Mouse (Mus musculus) neural tube, embryonic 14.5 days (tissue): ENCODE measurements around the gene Mthfd1l. TPM values are rescaled to one million over a fixed set of nuclear protein-coding genes. Genes with fewer than 3 reads are reported as not detected.
A peak's percentile ranks its signal among the peaks of the same experiment; 100 is the strongest.

ENCODE experiments used
- ATAC-seq: fragments of 200-750 bp; cut with Nextera tagmentation; 2 replicates; pipeline ENCODE4 v1.8.0; 2017; ENCODE audit warnings: low read depth, mild to moderate bottlenecking, moderate TSS enrichment, moderate library complexity
- H3K27ac ChIP-seq: fragments of 300-500 bp; sonication (generic); 2 replicates; pipeline ENCODE4 v1.5.1; 2014; ENCODE audit warnings: low read depth, mild to moderate bottlenecking, control low read depth, low read length, moderate library complexity, mixed read lengths
- H3K27me3 ChIP-seq: fragments of 300-500 bp; sonication (generic); 2 replicates; pipeline ENCODE4 v1.6.1; 2014; ENCODE audit warnings: low read length; ENCODE audit not compliant: control insufficient read depth, insufficient read depth
- H3K36me3 ChIP-seq: fragments of 300-500 bp; sonication (generic); 2 replicates; pipeline ENCODE4 v1.6.1; 2014; ENCODE audit warnings: low read length, mixed read lengths; ENCODE audit not compliant: control insufficient read depth, insufficient read depth
- H3K4me1 ChIP-seq: fragments of 300-500 bp; sonication (generic); 2 replicates; pipeline ENCODE4 v1.6.1; 2014; ENCODE audit warnings: low read length; ENCODE audit not compliant: control insufficient read depth, insufficient read depth
- H3K4me2 ChIP-seq: fragments of 300-500 bp; sonication (generic); 2 replicates; pipeline ENCODE4 v1.6.1; 2014; ENCODE audit warnings: mild to moderate bottlenecking, low read depth, low read length, control low read depth
- H3K4me3 ChIP-seq: fragments of 300-500 bp; sonication (generic); 2 replicates; pipeline ENCODE4 v1.5.1; 2014; ENCODE audit warnings: low read depth, low read length, control low read depth, mixed read lengths
- H3K9ac ChIP-seq: fragments of 300-500 bp; sonication (generic); replicated peaks from 2 replicates; pipeline ENCODE4 v1.6.1; 2014; ENCODE audit warnings: low read depth, mild to moderate bottlenecking, control low read depth, low read length, mixed read lengths
- H3K9me3 ChIP-seq: fragments of 300-500 bp; sonication (generic); 2 replicates; pipeline ENCODE4 v1.6.1; 2016; ENCODE audit warnings: low read length; ENCODE audit not compliant: control insufficient read depth
- WGBS: fragments of 180-500 bp; shearing (Covaris S2); extraction: QIAGEN DNeasy Blood & Tissue Kit; methylation state at CpG from one replicate; pipeline ENCODE4 v1.1.7; 2014; 5-methylcytosine and 5-hydroxymethylcytosine counted together
- polyA plus RNA-seq: library from polyadenylated mRNA; unstranded; fragments of >200 nt; fragmentation: Nextera tagmentation; extraction: Ambion mirVana; gene quantifications from 2 replicates; pipeline ENCODE4 v1.2.1, GENCODE M21; 2014

Mthfd1l gene
- polyA plus RNA-seq, 1 experiment from 2014 or later: 5.6 TPM

DNA sequence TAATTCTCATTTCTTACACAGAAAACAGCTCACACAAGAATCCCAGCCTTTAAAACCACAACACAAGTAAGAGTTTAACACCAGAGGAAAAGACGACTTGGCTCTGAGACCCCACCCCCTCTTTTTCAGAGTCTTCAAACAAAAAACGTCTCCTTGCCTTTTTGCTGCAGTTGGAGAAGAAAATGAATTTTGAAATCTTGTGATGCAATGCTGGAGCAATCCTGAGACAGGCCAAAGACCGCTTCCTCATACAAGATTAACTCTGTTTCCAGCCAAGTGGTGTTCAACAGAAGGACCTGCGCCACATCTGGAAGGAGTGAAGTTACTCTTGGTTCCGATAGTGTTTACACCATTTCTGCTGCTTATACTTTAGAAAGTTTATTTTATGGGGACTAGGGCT, 182.6 kb downstream of the Mthfd1l start:
- Histone ChIP-seq H3K4me3 (no peak overlapping the region), H3K9ac (no peak overlapping the region), H3K9me3 (no peaks in the 10 kb centered on the region), H3K36me3 (no peaks in the 10 kb centered on the region), H3K4me1 (no peaks in the 10 kb centered on the region), H3K27ac (no peak overlapping the region), H3K27me3 (no peaks in the 10 kb centered on the region), H3K4me2 (no peak overlapping the region)
- WGBS: 83% methylated on average over 5 of the region's 5 CpGs
- ATAC-seq: no peak

GRCm38 (mm10) chr10:4158533-4158932, 185.6 kb downstream of the Mthfd1l start:
- Histone ChIP-seq H3K4me2 (no peak overlapping the region), H3K9me3 (no peaks in the 10 kb centered on the region), H3K4me3 (no peak overlapping the region), H3K9ac (no peak overlapping the region), H3K27me3 (no peaks in the 10 kb centered on the region), H3K27ac (no peak overlapping the region), H3K36me3 (no peaks in the 10 kb centered on the region), H3K4me1 (no peaks in the 10 kb centered on the region)
- WGBS: 82% methylated on average over 5 of the region's 5 CpGs
- ATAC-seq: no peak

- no peak overlapping the region for H3K4me3 ChIP-seq
- 77% methylated on average over 8 of the region's 8 CpGs for WGBS
- no peak overlapping the region for H3K4me2 ChIP-seq
- no peaks in the 10 kb centered on the region for H3K9me3 ChIP-seq
- H3K4me1 ChIP-seq: no peaks in the 10 kb centered on the region
- no peak overlapping the region for H3K9ac ChIP-seq
- H3K27me3 ChIP-seq: no peaks in the 10 kb centered on the region
- no peak overlapping the region for H3K27ac ChIP-seq
- no peaks in the 10 kb centered on the region for H3K36me3 ChIP-seq
- no peak for ATAC-seq
These were observed 186.7 kb downstream of the Mthfd1l start for GRCm38 (mm10) chr10:4159541-4160090.

- Histone ChIP-seq H3K9me3 (no peaks in the 10 kb centered on the region), H3K36me3 (no peaks in the 10 kb centered on the region), H3K4me1 (no peaks in the 10 kb centered on the region), H3K4me2 (no peak overlapping the region), H3K9ac (no peak overlapping the region), H3K27ac (no peak overlapping the region), H3K27me3 (no peaks in the 10 kb centered on the region), H3K4me3 (no peak overlapping the region)
- no peak for ATAC-seq
- 84% methylated on average over 13 of the region's 13 CpGs for WGBS
These were observed 187.4 kb downstream of the Mthfd1l start for GRCm38 (mm10) chr10:4160242-4160785.

- Histone ChIP-seq H3K4me2 (no peak overlapping the region), H3K27me3 (no peaks in the 10 kb centered on the region), H3K9me3 (no peaks in the 10 kb centered on the region), H3K4me3 (no peak overlapping the region), H3K4me1 (no peaks in the 10 kb centered on the region), H3K9ac (no peak overlapping the region), H3K36me3 (no peaks in the 10 kb centered on the region), H3K27ac (no peak overlapping the region)
- whole genome bisulfite sequencing: 81% methylated on average over 2 of the region's 2 CpGs
- ATAC-seq: no peak
These were observed 189.1 kb downstream of the Mthfd1l start for GRCm38 (mm10) chr10:4162049-4162448.

- H3K9me3 ChIP-seq: no peaks in the 10 kb centered on the region
- peak; percentile 41; the same call in 1 of the 2 replicates for ATAC-seq
- H3K36me3 ChIP-seq: no peaks in the 10 kb centered on the region
- H3K9ac ChIP-seq: no peak overlapping the region
- WGBS: 51% methylated on average over 3 of the region's 3 CpGs
- H3K4me3 ChIP-seq: no peak overlapping the region
- H3K4me2 ChIP-seq: no peak overlapping the region
- no peaks in the 10 kb centered on the region for H3K27me3 ChIP-seq
- H3K4me1 ChIP-seq: no peaks in the 10 kb centered on the region
- no peak overlapping the region for H3K27ac ChIP-seq
These were observed 190.1 kb downstream of the Mthfd1l start for GRCm38 (mm10) chr10:4162976-4163375.

GRCm38 (mm10) chr10:4164681-4165080, 191.8 kb downstream of the Mthfd1l start:
- no peaks in the 10 kb centered on the region for H3K4me1 ChIP-seq
- H3K4me2 ChIP-seq: no peak overlapping the region
- ATAC-seq: no peak
- no peaks in the 10 kb centered on the region for H3K27me3 ChIP-seq
- H3K27ac ChIP-seq: no peak overlapping the region
- WGBS: 93% methylated on average over 9 of the region's 9 CpGs
- no peaks in the 10 kb centered on the region for H3K36me3 ChIP-seq
- no peak overlapping the region for H3K4me3 ChIP-seq
- no peaks in the 10 kb centered on the region for H3K9me3 ChIP-seq
- no peak overlapping the region for H3K9ac ChIP-seq

GRCm38 (mm10) chr10:4168222-4168798, 195.4 kb downstream of the Mthfd1l start:
- H3K27me3 ChIP-seq: no peaks in the 10 kb centered on the region
- no peak for ATAC-seq
- H3K4me3 ChIP-seq: no peak overlapping the region
- H3K9me3 ChIP-seq: no peaks in the 10 kb centered on the region
- no peak overlapping the region for H3K27ac ChIP-seq
- no peaks in the 10 kb centered on the region for H3K4me1 ChIP-seq
- H3K9ac ChIP-seq: no peak overlapping the region
- 43% methylated on average over 5 of the region's 5 CpGs for WGBS
- no peaks in the 10 kb centered on the region for H3K36me3 ChIP-seq
- no peak overlapping the region for H3K4me2 ChIP-seq

DNA sequence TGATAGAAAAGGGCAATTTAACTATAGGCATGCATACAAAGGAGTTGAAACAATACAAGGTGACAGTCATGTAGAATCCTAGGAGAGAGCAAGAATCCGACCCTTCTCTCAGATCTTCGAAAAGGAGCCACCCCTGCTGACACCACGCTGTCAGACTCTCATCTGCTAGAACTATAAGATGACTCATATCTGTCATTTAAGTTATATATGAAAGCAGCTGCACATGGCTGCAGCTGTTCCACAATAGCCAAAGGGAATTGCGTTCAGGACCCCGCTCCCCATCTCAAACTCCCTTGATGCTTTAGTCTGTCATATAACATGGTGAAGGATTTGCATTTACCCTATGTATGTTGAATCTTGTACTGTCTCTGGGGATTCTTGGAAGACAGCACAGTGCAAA, 201.3 kb downstream of the Mthfd1l start:
- 46% methylated on average over 5 of the region's 5 CpGs for WGBS

More for the DNA sequence above, 201.3 kb downstream of the Mthfd1l start:
- H3K4me1 ChIP-seq: no peaks in the 10 kb centered on the region
- H3K4me3 ChIP-seq: no peak overlapping the region
- no peaks in the 10 kb centered on the region for H3K27me3 ChIP-seq
- H3K36me3 ChIP-seq: no peaks in the 10 kb centered on the region
- H3K4me2 ChIP-seq: no peak overlapping the region
- no peaks in the 10 kb centered on the region for H3K9me3 ChIP-seq
- 0 out of 2 replicates have a peak, but pooled peaks have one; percentile 14 for ATAC-seq
- H3K27ac ChIP-seq: no peak overlapping the region
- no peak overlapping the region for H3K9ac ChIP-seq
